Mouse (Mus musculus) thymus, postnatal 14 days (tissue): ENCODE measurements around the gene Pgp.
"Not testable (repeated sequence)": the region's sequence is repeated elsewhere in the genome, so short reads cannot be mapped to it uniquely, and the experiment has no call there.

ENCODE experiments used
- DNase-seq: peaks from one replicate; pipeline ENCODE4 v3.0.0; 2021

The Pgp gene

DNA sequence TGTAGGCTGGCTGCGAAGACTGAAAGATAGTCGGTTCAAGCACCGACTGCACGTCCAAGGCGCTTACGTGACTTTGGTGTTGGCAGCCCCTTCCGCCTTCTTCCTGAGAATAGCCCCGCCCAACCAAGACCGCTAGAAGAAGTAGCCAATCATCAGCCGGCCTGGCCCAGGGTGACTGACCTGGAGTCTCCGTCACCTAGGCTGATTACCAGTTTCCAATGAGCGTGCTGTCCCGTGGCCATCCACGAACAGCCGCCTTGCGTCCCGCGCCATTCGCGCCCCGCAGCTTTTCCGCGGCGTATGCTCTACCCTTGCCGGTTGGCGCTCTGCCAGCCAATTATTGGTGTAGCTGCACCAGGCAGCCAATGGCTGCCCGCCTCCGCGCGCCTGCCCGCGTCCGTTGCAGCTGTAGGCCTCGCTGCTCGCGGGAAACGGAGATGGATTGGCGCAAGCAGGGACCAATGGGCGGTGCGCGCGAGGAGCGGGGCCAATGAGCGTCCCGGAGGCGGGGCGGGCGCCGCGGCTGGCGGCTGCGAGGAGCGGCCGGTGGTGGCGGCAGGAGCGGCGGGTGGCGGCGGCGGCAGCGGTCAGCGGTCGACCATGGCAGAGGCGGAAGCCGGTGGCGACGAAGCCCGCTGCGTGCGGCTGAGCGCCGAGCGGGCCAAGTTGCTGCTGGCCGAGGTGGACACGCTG is at the start of gene Pgp, which contains the start of gene E4f1:
Gene Pgp (plus strand): TSS at position 483 of the 693 bp plus-strand sequence.
Gene E4f1 (minus strand): TSS at position 404 of the 693 bp plus-strand sequence.
- peak; percentile 97 for DNase-seq

GRCm38 (mm10) chr17:24423114-24423513 is 47.1 kb upstream of the Pgp start:
- no peak for DNase-seq

GRCm38 (mm10) chr17:24424489-24424888 is 45.7 kb upstream of the Pgp start:
- no peak for DNase-seq

GRCm38 (mm10) chr17:24425326-24425725 is 44.9 kb upstream of the Pgp start:
- DNase-seq = not testable (repeated sequence)

DNA sequence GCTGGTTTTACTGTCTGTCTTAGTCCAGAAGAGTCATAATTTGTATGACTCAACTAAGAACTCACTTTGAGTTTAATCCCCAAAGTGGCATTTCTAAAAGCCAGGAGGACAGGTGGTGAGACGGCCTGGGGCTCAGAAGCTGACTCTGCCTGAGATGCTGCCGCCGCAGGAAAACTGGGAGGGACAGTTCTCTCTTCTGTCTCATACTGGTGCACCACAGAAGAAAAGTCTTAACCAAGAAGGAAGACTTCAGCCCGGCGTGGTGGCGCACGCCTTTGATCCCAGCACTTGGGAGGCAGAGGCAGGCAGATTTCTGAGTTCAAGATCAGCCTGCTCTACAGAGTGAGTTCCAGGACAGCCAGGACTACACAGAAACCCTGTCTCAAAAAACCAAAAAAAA is 44.3 kb upstream of the Pgp start:
- no peak for DNase-seq

- peak; percentile 64 for DNase-seq
These were observed 43.6 kb upstream of the Pgp start, which contains the start of gene Eci1 for GRCm38 (mm10) chr17:24426471-24427169. Gene Eci1, plus strand, starts transcription at chr17:24426641.

DNA sequence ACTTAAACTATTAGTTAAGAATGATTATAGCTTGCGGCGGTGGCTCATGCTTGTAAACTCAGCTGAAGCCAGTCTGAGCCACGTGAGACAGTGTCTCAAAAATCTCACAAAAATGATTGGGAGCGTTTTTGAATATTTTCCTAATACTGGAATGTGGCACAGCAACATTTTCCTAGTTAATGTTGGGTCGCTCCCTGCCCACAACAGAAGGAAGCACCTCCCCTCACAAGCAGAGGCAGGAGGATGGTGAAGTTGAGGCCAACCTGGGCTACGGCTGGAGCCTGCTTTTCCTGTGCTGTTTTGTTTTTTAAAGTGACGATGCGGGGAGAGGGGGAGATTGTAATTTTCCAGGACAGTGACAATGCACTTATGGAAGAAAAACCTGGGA is 43.0 kb upstream of the Pgp start:
- no peak for DNase-seq

DNA sequence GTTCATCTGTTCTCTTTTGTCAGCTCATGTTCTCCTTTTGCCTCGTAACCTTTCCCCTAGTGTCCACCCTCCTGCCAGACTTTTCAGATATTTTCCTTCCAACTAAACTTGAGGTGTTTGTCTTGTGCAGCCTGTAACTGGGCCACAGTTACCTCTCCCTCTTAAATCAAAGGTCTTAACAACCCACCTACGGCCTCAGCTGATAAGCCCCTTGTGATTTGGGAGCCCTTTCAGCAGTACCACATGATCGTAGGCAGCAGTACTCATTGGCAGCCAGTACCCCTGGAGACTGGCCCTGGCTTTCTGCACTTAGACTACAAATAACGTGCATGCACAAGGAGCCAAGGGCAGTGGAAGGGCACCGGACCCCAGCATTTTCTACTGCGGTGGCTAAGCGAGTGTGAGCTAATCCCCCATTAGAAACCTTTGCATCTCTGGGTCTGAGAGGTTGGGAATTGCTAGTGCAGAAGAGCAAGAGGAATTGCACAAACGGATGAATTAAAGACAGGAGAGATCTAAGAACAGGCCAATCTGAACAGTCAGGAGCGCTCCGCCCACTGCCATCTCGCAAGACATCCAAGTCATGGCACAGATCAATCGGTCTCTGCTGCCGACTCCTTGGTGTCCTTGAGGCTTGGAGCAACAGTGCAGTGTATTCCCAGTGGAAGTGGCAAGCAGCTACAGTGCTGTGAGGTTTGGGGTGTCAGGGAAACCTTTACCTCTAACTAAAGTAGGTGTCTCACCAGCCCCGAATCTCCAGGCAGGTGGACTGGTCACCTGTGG is 40.8 kb upstream of the Pgp start:
- DNase-seq = no peak

- DNase-seq = peak; percentile 49
These were observed 33.2 kb upstream of the Pgp start for GRCm38 (mm10) chr17:24437016-24437415.

DNA sequence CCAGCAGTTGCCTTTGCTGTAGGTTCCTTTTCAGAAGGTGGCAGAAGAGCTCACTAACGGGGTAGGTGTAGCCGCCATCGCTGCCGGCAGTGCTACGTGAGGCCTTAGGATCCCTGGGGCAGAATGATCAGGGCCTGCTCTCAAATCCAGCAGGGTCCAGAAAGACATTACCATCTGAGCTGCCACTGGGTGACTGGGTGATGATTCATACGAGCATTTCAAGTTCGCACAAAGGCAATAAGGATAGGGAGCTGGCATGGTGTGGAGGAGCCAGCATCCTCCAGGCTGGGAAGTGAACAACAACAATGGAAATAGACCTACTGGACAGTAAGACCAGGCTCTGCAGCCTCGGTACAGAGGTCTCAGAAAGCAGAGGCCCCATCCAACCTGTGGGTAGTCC is 29.8 kb upstream of the Pgp start:
- no peak for DNase-seq

- DNase-seq = peak; percentile 21
These were observed 29.0 kb upstream of the Pgp start for GRCm38 (mm10) chr17:24441148-24441547.

DNA sequence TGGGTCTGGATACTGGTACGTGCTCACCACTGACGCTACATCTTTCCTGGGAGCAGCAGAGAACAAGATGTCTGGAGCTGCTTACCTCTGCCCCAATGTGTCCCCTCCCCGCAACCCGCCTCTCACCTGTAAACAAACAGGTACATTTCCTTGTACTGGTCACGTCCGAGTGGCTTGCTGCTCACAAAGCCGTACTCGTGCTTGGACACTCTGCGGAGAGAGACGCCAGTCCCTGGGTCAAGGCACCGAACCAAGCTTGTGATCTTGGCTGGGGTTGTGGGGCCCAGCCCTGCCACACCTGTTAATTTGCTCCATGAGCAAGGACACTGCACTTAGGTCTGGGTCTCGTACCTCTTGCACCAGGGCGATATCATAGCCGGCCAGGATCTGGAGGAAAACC is 28.1 kb upstream of the Pgp start:
- no peak for DNase-seq

DNA sequence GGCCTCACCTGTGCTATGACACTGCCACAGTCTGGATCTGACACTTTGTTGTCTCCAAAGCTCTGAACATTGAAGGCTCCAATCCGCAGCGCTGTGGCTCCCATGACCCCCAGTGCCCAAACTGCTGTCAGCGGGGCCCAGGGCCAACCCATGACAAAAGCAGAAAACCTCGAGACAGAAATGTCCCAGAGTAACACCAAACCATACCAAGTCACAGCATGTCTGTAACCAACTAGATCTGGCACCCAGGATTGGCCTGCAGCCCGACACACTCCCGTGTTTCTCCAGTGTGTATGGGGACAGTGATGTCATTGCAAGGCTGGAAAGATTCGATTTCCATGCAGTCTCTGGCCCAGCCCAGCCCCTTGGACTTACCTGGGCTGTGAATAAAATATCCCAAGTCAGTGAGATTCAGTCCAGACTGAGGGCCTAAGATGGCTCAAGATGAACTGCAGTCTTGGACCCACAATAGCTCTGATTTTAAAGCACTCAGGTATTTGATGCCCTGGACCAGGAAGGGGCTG is 27.5 kb upstream of the Pgp start, which contains the start of gene Dnase1l2:
Gene Dnase1l2 (minus strand): TSS at position 474 of the 524 bp plus-strand sequence.
- DNase-seq = no peak

- no peak for DNase-seq
These were observed 26.8 kb upstream of the Pgp start for GRCm38 (mm10) chr17:24443409-24443808.

DNA sequence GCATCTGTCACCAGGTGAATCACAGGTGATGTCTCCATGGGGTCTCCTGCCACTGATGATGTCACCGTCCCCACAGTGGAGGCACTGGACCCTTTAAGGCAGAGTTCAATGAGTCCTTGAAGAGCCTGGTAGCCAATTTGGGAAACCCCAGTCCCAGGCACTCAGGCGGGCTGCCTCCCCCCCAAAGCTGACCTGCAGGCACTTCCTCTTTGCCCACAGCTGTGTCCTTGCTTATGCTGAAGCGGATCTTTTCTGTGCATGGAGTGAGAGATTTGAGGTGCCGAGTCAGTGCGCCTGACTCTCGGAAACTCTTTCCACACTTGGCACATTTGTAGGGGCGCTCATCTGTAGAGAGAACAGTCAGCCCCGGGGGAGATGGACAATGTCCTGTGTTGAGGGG is 23.6 kb upstream of the Pgp start:
- no peak for DNase-seq

- DNase-seq = no peak
These were observed 20.7 kb upstream of the Pgp start for GRCm38 (mm10) chr17:24449507-24449906.

- no peak for DNase-seq
These were observed 19.0 kb upstream of the Pgp start for GRCm38 (mm10) chr17:24451220-24451619.

DNA sequence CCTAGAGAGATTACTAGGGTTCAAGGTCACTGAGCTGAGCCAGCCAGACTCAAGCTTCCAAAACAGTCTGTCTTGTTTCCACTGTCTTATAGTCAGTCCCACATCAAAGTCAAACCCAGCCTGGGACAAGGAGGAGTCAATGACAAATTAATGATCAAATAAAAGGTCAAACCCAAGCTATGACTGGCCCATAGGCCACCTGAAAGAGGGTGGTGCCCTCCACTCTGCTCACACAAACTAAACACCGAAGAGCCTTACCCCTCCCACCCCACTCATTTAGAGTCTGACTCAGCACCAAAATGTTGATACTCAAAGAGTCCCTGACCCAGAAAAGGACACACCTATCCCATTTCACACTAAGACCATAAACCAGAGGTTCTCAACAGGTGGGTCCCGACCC is 16.8 kb upstream of the Pgp start:
- no peak for DNase-seq

DNA sequence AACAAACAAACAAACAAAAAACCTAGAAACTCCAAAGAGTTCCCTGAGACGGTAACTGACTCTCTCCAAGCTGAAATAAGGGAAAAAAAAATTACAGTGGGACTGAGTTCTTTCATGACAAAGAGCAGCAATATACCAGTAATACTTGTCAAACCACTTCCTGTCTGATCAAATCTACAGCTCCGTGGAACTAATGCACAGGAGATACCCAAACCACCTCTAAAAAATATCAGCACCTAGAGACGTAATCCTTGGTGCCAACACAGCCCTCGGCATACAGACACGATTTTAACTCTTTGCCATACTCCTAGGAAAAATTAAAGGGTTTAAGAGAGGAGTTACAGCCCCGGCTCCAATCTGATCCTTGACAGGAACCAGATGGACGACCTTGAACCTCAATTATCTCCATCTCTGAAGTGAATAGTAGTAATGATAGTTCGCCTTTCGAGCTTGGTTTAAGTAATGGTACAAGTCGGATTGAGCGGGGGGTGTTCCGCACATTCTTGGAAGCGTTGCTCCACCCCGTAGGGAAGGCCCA is 15.9 kb upstream of the Pgp start:
- DNase-seq = no peak

DNA sequence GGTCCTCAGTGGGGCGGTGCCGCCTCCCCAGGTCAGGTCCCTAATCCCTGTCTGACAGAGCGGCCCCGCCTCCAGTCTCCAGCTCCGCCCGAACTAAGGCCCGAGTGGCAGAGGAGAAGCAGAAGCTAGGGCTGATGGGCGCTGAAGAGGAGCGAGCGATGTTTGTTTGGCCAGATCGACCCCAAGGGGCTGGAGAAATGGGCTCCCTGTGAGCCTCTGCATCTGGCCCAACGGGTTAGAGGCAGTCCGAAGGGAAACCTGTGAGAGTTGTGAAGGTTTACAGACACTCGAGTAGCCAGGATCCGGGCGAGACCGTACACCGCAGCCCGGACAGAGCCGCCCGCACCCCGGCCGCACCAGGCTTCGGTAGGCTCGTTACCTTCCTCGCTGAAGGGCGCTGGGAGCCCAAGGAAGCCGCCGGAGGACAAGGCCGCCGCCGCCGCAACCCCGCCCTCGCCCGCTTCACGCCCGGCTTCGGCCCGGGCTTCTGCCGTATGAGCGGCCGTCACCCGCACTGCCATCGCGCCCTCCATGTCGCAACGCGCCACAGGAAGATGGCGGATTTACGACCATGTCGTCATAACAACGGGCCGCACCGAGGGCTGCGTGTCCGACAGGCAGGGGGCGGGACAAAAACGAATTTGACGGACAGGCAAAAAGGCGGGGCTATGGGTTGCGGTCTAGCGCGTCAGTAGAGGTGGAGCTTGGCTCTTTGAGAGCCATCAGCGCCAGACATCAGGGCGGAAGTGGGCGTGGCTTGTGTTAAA is 15.3 kb upstream of the Pgp start:
- peak; percentile 99 for DNase-seq

- not testable (repeated sequence) for DNase-seq
These were observed 14.5 kb upstream of the Pgp start for GRCm38 (mm10) chr17:24455523-24456206.

- peak; percentile 56 for DNase-seq
These were observed 8.6 kb upstream of the Pgp start for GRCm38 (mm10) chr17:24461580-24461979.
